Comparison of ENCODE assay signal across 8 mouse cellular contexts in the genomic region with DNA sequence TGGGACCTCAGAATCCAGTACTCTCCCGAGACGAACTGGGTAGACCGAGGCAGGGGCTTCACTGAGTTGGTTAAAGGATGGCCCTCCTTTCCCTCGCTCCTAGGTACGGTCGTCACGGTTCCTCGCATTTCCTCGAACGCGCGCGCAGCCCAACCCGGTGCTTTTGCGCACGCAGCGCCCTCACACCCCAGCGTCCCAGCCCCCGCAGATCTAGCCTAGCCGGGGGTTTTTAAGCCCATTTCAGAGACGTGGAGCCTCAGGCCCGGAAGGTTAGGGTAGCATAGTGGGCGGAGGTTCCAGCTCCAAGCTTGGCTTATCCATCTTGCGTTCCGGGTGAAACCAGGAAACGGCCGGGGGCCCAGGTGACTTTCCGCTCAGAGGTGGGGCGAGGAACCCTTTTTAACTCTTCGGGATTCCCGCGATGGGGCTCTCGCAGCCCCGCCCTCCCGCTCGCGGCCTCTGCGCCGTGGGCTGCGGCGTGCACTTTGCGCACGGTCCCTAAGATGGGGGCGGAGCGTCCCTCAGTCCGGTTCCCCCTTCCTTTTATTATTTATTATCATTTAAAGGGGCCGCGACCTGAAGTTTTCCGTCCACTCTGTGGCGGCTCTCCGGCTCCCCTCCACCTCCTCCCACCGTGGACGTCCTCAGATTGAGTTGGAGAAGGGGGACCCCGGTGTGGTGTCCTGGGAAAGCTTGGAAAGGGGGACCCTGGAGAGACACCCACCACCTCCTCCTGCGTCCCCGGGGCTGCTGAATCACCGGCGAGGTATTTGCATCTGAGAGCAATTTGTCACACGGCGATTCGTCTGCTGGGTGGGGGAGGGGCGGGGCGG. TPM values are rescaled to one million over a fixed set of nuclear protein-coding genes. Genes with fewer than 3 reads are reported as not detected.
DNase-seq lines count a peak whose midpoint lies in the region; ATAC-seq lines count a peak whose summit lies in the region.

Gene Arid3a, plus strand, starts transcription at position 553 of the 833 bp plus-strand sequence.

- WGBS in heart, embryonic 14.5 days: under 1% methylated on average over 63 of the region's 63 CpGs
- under 1% methylated on average over 63 of the region's 63 CpGs for WGBS in liver, embryonic 12.5 days (ENCODE audit: insufficient replicate concordance)

- H3K4me2 ChIP-seq in heart, embryonic 14.5 days (ENCODE audit: low read length): peak within 1 kb of the TSS; percentile 83
- H3K4me2 ChIP-seq in liver, embryonic 12.5 days: peak within 1 kb of the TSS; percentile 96

- H3K27me3 ChIP-seq in heart, embryonic 14.5 days (ENCODE audit: control insufficient read depth, insufficient read depth, low read length): peaks cover 18% of the 10 kb centered on the region
- peaks cover 21% of the 10 kb centered on the region for H3K27me3 ChIP-seq in liver, embryonic 12.5 days (replicated peaks)
- no peaks in the 10 kb centered on the region for H3K27me3 ChIP-seq in splenic B cell, adult 2 months (ENCODE audit: control insufficient read depth, insufficient read depth, low read length, poor library complexity, severe bottlenecking)

- H3K4me1 ChIP-seq in heart, embryonic 14.5 days (ENCODE audit: control insufficient read depth in 2 of 2, insufficient read depth in 2 of 2, low read length in 2 of 2): peaks cover 9 to 29% of the 10 kb centered on the region in 2 experiments
- H3K4me1 ChIP-seq in liver, embryonic 12.5 days: peaks cover 67% of the 10 kb centered on the region

- no peaks in the 10 kb centered on the region for H3K9me3 ChIP-seq in heart, embryonic 14.5 days (ENCODE audit: control insufficient read depth, low read length)
- no peaks in the 10 kb centered on the region for H3K9me3 ChIP-seq in liver, embryonic 12.5 days (replicated peaks)

- DNase-seq in CD8-positive naive resting alpha-beta T cell, adult 2 months (ENCODE audit: low read depth in 2 of 2, low spot score in 2 of 2): peak; percentile 78 to 87
- peak; percentile 62 for DNase-seq in c-Kit-negative CD71-positive TER-119-positive erythroid progenitor cells, embryonic 14.5 days (ENCODE audit: low read depth, low spot score)
- peak; percentile 71 for DNase-seq in fibroblast of lung, adult 2 months (ENCODE audit: low read depth)
- DNase-seq in kidney, postnatal 10 days: peak; percentile 94
- DNase-seq in naive thymus-derived CD4-positive, alpha-beta T cell, adult 2 months (ENCODE audit: low read depth): peak; percentile 95
- peak; percentile 93 for DNase-seq in splenic B cell, adult 2 months (ENCODE audit: low read depth, low spot score)

- H3K4me3 ChIP-seq in heart, embryonic 14.5 days (ENCODE audit: control insufficient read depth in 1 of 2, insufficient read depth in 1 of 2, low read depth in 1 of 2, low read length in 2 of 2): peak within 1 kb of the TSS; percentile 89 to 93
- H3K4me3 ChIP-seq in liver, embryonic 12.5 days: peak within 1 kb of the TSS; percentile 85

- peak within 1 kb of the TSS; percentile 88 to 94 for H3K27ac ChIP-seq in heart, embryonic 14.5 days (replicated peaks in 1 of 2; ENCODE audit: control insufficient read depth in 1 of 2, insufficient read depth in 1 of 2, low read depth in 2 of 2, low read length in 2 of 2)
- peak within 1 kb of the TSS; percentile 88 for H3K27ac ChIP-seq in liver, embryonic 12.5 days

- peak within 1 kb of the TSS; percentile 95 for H3K9ac ChIP-seq in heart, embryonic 14.5 days (ENCODE audit: low read length)
- peak within 1 kb of the TSS; percentile 84 for H3K9ac ChIP-seq in liver, embryonic 12.5 days

- peak; percentile 68 for ATAC-seq in heart, embryonic 14.5 days (ENCODE audit: insufficient number of reproducible peaks, insufficient read depth, low FRiP score, low read depth)
- peak; percentile 76 for ATAC-seq in liver, embryonic 12.5 days

- peaks cover 11% of the 10 kb centered on the region for H3K36me3 ChIP-seq in heart, embryonic 14.5 days (ENCODE audit: control insufficient read depth, insufficient read depth, low read length)
- H3K36me3 ChIP-seq in liver, embryonic 12.5 days: peaks cover 18% of the 10 kb centered on the region
- peaks cover 2% of the 10 kb centered on the region; the same call in 1 of the 2 replicates for H3K36me3 ChIP-seq in splenic B cell, adult 2 months (ENCODE audit: control insufficient read depth, insufficient read depth, low read length, poor library complexity, severe bottlenecking)

RNA-seq across cellular contexts. Expression of gene Arid3a, which starts in this region (rescaled TPM):
- polyA plus RNA-seq in heart, embryonic 14.5 days (2014; fragmentation: Nextera tagmentation; extraction: Ambion mirVana): 1.9 and 2.8 TPM in 2 replicates
- 5.6 and 6.4 TPM in 2 replicates for polyA plus RNA-seq in liver, embryonic 12.5 days (2016; fragmentation: Nextera tagmentation; extraction: Ambion mirVana)

Comparison
In these comparisons a context has a peak if more than half of its experiments do, and no peak if none do; other contexts are left out.
1. Peak in every context shown above with its lines: DNase-seq, ATAC-seq, H3K4me3 ChIP-seq and H3K27ac ChIP-seq.